Mouse (Mus musculus) cerebral cortex, adult 2 months (tissue): ENCODE data around the gene Ovca2.

ENCODE experiments used
- WGBS: fragments of 180-500 bp; shearing (Covaris S2); methylation state at CpG from one replicate; pipeline ENCODE4 v1.1.7; 2018; 5-methylcytosine and 5-hydroxymethylcytosine counted together

The Ovca2 gene

GRCm38 (mm10) chr11:75170136-75170751, 8.4 kb downstream of the Ovca2 start:
- under 1% methylated on average over 38 of the region's 38 CpGs for WGBS

DNA sequence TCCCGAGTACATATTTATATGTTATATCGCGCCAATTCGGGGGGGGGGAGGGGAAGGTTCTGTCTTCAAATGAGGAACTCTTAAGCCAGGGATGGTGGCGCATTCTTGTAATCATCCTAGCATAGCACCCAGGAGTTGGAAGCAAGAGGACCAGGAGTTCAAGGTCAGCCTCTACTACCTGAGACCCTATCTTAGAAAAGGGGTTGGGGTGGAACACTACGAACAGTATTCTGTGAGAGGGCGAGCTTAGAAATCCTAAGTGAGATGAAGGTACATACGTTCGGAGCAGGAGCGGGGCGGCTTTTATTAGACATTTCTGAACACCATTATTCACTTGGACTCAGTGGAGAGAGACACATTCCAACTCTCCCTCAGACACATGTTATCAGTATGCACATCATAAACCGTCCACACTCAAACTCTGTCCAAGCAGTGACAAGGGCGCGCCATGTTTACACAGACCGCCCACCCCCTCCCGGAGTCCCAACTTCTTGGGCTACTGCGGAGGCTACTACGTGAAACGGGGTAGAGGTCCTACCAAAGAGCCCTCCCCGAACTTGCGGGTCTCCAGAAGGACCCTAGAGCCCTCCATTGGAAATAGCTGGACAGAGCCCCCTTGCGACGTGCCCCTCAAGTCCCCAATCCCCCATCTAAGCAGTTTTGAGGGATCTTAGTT, 9.1 kb downstream of the Ovca2 start, which contains the start of gene Hic1:
Gene Hic1 (minus strand): TSS at position 115 of the 676 bp plus-strand sequence.
- 3% methylated on average over 23 of the region's 23 CpGs for WGBS

GRCm38 (mm10) chr11:75168590-75169361, 9.9 kb downstream of the Ovca2 start:
- WGBS = 1% methylated on average over 81 of the region's 83 CpGs

- 29% methylated on average over 61 of the region's 63 CpGs for WGBS
These were observed 10.7 kb downstream of the Ovca2 start for GRCm38 (mm10) chr11:75167643-75168589.

DNA sequence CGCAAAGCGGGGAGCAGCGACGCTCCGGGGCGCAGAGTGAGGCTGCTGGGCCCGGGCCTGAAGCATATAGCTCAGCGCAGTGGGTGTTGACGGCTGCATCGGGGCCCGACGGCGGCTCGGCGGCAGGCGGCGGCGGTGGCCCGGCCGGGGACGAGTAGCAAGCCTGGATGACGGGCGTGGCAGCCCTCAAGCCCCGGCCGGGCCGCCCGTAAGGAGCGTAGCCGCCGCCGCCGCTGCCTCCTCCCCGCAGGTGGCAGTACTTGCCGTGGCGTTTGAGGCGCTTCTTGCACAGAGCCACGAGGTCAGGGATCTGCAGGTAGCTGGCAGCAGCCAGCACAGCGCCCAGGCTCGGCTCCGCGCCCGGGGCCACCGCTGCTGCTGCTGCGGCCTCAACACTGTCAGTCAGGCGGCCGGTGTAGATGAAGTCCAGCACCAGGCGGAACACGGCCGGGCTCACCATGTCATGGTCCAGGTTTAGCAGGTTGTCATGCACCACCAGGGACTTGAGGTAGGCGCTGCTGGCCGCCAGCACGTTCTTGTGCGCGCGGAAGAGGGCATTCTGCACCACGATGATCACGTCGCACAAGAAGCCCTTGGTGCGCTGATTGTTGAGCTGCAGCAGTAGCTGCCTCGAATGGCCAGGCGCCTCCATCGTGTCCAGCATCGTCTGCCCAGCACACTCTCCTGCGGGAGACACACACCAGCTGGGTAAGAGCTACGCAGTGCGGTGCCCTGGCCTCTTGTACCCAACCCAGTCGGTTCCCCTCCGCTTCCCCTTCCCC, 11.6 kb downstream of the Ovca2 start:
- WGBS = 42% methylated on average over 68 of the region's 68 CpGs

GRCm38 (mm10) chr11:75166193-75166842, 12.3 kb downstream of the Ovca2 start:
- WGBS = 33% methylated on average over 55 of the region's 55 CpGs

GRCm38 (mm10) chr11:75165441-75166192, 13.0 kb downstream of the Ovca2 start:
- 14% methylated on average over 54 of the region's 54 CpGs for WGBS

- WGBS = 47% methylated on average over 15 of the region's 15 CpGs
These were observed 13.9 kb downstream of the Ovca2 start for GRCm38 (mm10) chr11:75164750-75165149.

DNA sequence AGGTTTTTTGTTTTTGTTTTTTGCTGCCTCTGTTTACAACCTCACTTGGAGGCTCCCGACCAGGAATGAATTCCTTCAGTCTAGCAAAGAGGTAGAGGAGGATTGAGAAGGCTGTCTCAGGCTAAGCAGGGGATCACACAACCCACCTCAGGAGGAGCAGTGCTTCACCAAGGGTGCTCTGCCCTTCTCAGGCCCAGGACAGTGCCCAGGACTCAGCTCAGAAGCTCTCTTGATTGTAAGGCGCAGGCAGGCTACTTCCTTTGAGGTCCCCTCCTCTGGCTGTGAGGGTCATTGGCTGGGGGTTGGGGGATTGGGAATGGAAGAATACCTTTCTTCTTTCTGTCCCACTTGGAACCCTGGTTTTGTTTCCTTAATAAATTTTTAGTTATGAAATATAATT, 14.6 kb downstream of the Ovca2 start:
- WGBS = 72% methylated on average over 2 of the region's 2 CpGs

- 67% methylated on average over 6 of the region's 6 CpGs for WGBS
These were observed 15.3 kb downstream of the Ovca2 start for GRCm38 (mm10) chr11:75163379-75163778.

- 92% methylated on average over 12 of the region's 12 CpGs for WGBS
These were observed 16.0 kb downstream of the Ovca2 start for GRCm38 (mm10) chr11:75162591-75163080.

DNA sequence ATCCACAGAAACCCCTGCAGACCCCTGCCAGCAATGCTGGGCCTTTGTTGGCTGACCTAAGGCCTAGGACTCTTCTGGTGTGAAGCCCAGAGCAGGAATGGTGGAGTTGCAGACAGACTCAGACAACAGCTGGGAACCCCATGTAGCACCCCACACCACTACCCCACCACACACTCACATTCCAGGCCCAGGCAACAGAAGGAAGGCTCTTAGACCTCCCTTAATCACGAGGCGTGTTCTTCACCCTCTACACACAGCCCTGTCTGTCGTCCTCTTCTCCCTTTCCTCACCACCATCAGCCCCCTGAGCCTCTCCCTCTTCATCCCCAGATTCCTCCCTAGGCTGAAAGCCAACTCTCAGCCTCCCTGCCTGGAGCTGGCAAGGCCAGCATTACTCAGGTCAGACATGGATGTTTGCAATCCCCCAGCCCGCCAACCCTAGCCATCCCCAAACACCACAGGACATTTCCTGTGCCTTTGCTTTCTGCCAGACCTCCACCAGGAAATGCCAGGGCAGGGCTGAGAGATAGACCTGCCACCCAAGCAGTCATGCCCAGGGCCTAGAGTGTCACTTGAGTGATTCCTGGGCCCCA, 17.1 kb downstream of the Ovca2 start:
- whole genome bisulfite sequencing = 73% methylated on average over 4 of the region's 4 CpGs

- WGBS = 78% methylated on average over 7 of the region's 7 CpGs
These were observed 17.7 kb downstream of the Ovca2 start for GRCm38 (mm10) chr11:75160954-75161353.

GRCm38 (mm10) chr11:75159564-75159963, 19.1 kb downstream of the Ovca2 start:
- WGBS = 67% methylated on average over 2 of the region's 2 CpGs

DNA sequence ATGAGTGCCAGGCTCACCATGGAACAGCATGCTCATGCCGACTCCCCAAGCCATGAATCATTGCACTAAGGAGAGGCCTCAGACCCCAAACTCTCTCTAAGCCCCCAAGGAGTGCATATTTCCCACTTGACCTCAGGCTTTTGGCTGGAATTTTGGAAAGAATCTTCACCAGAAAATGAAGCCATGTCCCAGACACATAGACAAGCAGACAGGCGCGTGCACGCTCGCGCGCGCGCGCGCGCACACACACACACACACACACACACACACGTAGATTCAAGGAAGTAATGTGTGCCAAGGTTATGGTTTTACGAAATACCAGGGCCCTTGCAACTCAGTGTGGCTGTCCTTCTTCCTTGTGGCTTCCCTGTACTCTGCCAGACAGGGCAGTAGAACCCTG, 20.2 kb downstream of the Ovca2 start:
- 87% methylated on average over 14 of the region's 14 CpGs for WGBS

GRCm38 (mm10) chr11:75157901-75158300, 20.7 kb downstream of the Ovca2 start:
- WGBS = 71% methylated on average over 2 of the region's 2 CpGs

- 49% methylated on average over 4 of the region's 4 CpGs for WGBS
These were observed 21.6 kb downstream of the Ovca2 start for GRCm38 (mm10) chr11:75157037-75157436.

DNA sequence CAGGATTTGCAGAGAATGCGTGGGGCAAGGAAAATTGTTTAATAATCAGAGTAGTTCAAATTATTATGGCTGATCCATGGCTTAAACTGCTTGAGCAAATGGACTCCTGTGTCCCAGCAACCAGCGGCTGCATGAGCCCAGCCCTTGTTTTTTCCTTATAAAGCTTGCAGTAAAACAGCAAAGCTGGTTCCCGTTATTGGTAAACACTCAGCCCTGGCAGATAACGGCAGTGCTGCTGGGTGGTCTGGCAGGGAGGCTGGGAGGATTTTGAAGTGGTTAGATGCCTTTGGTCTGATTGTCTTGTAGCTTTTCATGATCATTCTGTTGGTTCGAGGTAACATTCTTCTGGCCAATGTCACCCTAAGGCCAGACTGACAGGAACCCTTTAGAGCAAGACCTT, 22.2 kb downstream of the Ovca2 start:
- 77% methylated on average over 5 of the region's 5 CpGs for WGBS

DNA sequence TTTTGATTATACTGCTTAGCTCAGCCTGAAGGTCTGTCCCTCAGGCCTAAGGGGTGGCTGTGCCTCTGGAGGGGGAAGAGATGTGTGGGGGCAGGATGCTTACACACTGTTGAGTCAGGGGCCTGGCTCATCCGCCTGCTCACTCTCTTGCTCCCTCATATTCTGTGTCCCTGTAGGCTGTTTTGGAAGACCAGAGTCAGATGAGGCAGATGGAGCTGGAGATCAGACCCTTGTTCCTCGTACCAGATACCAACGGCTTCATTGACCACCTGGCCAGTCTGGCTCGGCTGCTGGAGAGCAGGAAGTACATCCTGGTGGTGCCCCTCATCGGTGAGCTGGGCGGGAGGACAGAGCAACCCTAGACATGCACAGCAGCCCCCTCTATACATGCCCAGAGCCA, 22.6 kb downstream of the Ovca2 start:
- WGBS = 64% methylated on average over 6 of the region's 6 CpGs
